Comparison of ENCODE assay signal across 11 mouse cellular contexts in the genomic region with DNA sequence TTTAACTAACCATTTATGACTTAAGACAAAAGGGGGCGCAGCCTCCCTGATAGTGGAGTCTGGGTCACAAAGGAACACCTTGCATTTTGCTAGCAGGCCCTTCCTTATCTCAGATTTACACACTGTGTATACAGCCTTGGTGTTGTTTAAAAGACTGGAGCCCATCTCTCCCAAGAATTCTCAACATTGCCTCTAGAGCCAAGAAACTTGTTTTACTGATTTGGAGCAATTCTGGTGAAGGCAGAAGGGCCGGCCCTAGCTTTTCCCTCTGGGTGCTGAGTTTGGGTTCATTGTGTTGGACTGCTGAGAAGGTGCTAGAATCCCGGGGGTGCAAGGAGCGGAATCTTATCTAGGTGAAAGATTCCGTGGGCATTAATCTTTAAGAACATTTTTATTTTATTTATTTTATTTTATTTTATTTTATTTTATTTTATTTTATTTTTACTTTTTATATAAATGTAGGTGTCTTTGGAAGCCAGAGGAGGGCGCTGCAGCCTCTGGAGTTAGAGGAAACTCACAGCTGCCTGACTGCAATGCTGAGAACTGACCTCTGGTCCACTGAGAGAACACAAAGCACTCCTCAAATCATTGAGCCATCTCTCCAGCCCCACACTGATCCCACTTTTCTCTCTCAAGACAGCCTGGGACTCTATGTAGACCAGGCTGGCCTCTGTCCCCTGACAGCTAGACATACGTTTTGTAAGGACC. TPM values are rescaled to one million over a fixed set of nuclear protein-coding genes. Genes with fewer than 3 reads are reported as not detected.
DNase-seq lines count a peak whose midpoint lies in the region; ATAC-seq and TF ChIP-seq lines count a peak whose summit lies in the region.
"Had no signal": no experiment of that assay in that cellular context is flagged by ENCODE, and none has a peak within 500 bp of the region (broad histone marks: within the 10 kb centered on the region; RNA-seq: fewer than 3 reads in every experiment).

No protein-coding gene starts in this region.

- H3K27me3 ChIP-seq in kidney, embryonic 14.5 days (ENCODE audit: control insufficient read depth, insufficient read depth, low read length): no peaks in the 10 kb centered on the region
- H3K27me3 ChIP-seq in intestine, embryonic 16.5 days (replicated peaks; ENCODE audit: control insufficient read depth, insufficient read depth, low read length): no peaks in the 10 kb centered on the region
- no peaks in the 10 kb centered on the region for H3K27me3 ChIP-seq in stomach, postnatal 0 days (ENCODE audit: control insufficient read depth, insufficient read depth, low read length)
- H3K27me3 ChIP-seq in forebrain, embryonic 10.5 days (ENCODE audit: poor library complexity, severe bottlenecking): no peaks in the 10 kb centered on the region

- DNase-seq in kidney, postnatal 25 days: no peak
- DNase-seq in retina, embryonic 14.5 days (ENCODE audit: low spot score): peak; percentile 28
- no peak for DNase-seq in retina, postnatal 1 day
- no peak for DNase-seq in stomach, postnatal 0 days (ENCODE audit: low spot score)
- DNase-seq in left cerebral cortex, adult 18-20 months (ENCODE audit: low spot score in 2 of 2): no peak
- DNase-seq in forebrain, embryonic 10.5 days (ENCODE audit: extremely low spot score, low spot score): no peak
- DNase-seq: gastrocnemius, postnatal 36 days had no signal

- peak; percentile 48 for TF ChIP-seq CTCF in stomach, postnatal 0 days (IDR thresholded peaks at IDR 0.05; ENCODE audit: low read depth)

- peak overlapping the region; percentile 68 for H3K27ac ChIP-seq in kidney, embryonic 14.5 days (ENCODE audit: low read depth, low read length)
- H3K27ac ChIP-seq in intestine, embryonic 16.5 days (ENCODE audit: low read length): peak overlapping the region; percentile 44
- peak overlapping the region; percentile 76 for H3K27ac ChIP-seq in stomach, postnatal 0 days (replicated peaks)
- no peak overlapping the region for H3K27ac ChIP-seq in forebrain, embryonic 10.5 days
- H3K27ac ChIP-seq: forebrain, embryonic 12.5 days had no signal

- no peaks in the 10 kb centered on the region for H3K36me3 ChIP-seq in kidney, embryonic 14.5 days (ENCODE audit: control insufficient read depth, insufficient read depth, low read length)
- no peaks in the 10 kb centered on the region for H3K36me3 ChIP-seq in intestine, embryonic 16.5 days (ENCODE audit: control insufficient read depth, insufficient read depth, low read length)
- no peaks in the 10 kb centered on the region for H3K36me3 ChIP-seq in stomach, postnatal 0 days (ENCODE audit: control insufficient read depth, insufficient read depth, low read length)
- no peaks in the 10 kb centered on the region for H3K36me3 ChIP-seq in forebrain, embryonic 10.5 days (replicated peaks)
- H3K36me3 ChIP-seq: forebrain, embryonic 12.5 days had no signal

- no peak overlapping the region for H3K9ac ChIP-seq in kidney, embryonic 14.5 days (ENCODE audit: low read depth, low read length)
- H3K9ac ChIP-seq in intestine, embryonic 16.5 days (ENCODE audit: low read depth, low read length): no peak overlapping the region
- H3K9ac ChIP-seq in stomach, postnatal 0 days (ENCODE audit: low read length): no peak overlapping the region
- H3K9ac ChIP-seq: forebrain, embryonic 12.5 days had no signal

- no peak overlapping the region for H3K4me2 ChIP-seq in kidney, embryonic 14.5 days (replicated peaks; ENCODE audit: low read depth, low read length)
- H3K4me2 ChIP-seq in intestine, embryonic 16.5 days (ENCODE audit: low read depth, low read length): no peak overlapping the region
- H3K4me2 ChIP-seq in stomach, postnatal 0 days (replicated peaks; ENCODE audit: low read depth): no peak overlapping the region
- H3K4me2 ChIP-seq: forebrain, embryonic 12.5 days had no signal

- no peak overlapping the region for H3K4me3 ChIP-seq in kidney, embryonic 14.5 days (ENCODE audit: low read length)
- H3K4me3 ChIP-seq in intestine, embryonic 16.5 days (ENCODE audit: low read length): no peak overlapping the region
- no peak overlapping the region for H3K4me3 ChIP-seq in stomach, postnatal 0 days (ENCODE audit: low read depth, low read length)
- H3K4me3 ChIP-seq in forebrain, embryonic 10.5 days: no peak overlapping the region
- H3K4me3 ChIP-seq: forebrain, embryonic 12.5 days had no signal

- 82% methylated on average over 7 of the region's 7 CpGs for WGBS in kidney, embryonic 14.5 days
- WGBS in intestine, embryonic 16.5 days: 67% methylated on average over 7 of the region's 7 CpGs
- WGBS in stomach, postnatal 0 days: 61% methylated on average over 7 of the region's 7 CpGs
- WGBS in forebrain, embryonic 10.5 days: 83% methylated on average over 7 of the region's 7 CpGs

- no peaks in the 10 kb centered on the region for H3K9me3 ChIP-seq in kidney, embryonic 14.5 days (ENCODE audit: control insufficient read depth, low read length)
- no peaks in the 10 kb centered on the region for H3K9me3 ChIP-seq in intestine, embryonic 16.5 days (ENCODE audit: control insufficient read depth, low read length)
- H3K9me3 ChIP-seq in stomach, postnatal 0 days (ENCODE audit: control insufficient read depth, low read length): no peaks in the 10 kb centered on the region
- H3K9me3 ChIP-seq in forebrain, embryonic 10.5 days: peaks cover 4% of the 10 kb centered on the region
- H3K9me3 ChIP-seq: forebrain, embryonic 12.5 days had no signal

- TF ChIP-seq EP300 in stomach, postnatal 0 days (optimal IDR thresholded peaks at IDR 0.05): no peak

- ATAC-seq in kidney, embryonic 14.5 days (ENCODE audit: low FRiP score, low TSS enrichment): no peak
- 0 out of 2 replicates have a peak, but pooled peaks have one; percentile 1 for ATAC-seq in intestine, embryonic 16.5 days
- no peak for ATAC-seq in stomach, postnatal 0 days (ENCODE audit: low FRiP score, low TSS enrichment)
- ATAC-seq: inflammation-experienced regulatory T-cells, adult 6 months had no signal

- peaks cover 24% of the 10 kb centered on the region; the same call in 1 of the 2 replicates for H3K4me1 ChIP-seq in kidney, embryonic 14.5 days (ENCODE audit: control insufficient read depth, insufficient read depth, low read length)
- H3K4me1 ChIP-seq in intestine, embryonic 16.5 days (ENCODE audit: control insufficient read depth, insufficient read depth, low read length): peaks cover 30% of the 10 kb centered on the region
- H3K4me1 ChIP-seq in stomach, postnatal 0 days (replicated peaks; ENCODE audit: control insufficient read depth, insufficient read depth): 0 out of 2 replicates have a peak, but pooled peaks cover 2% of the 10 kb centered on the region
- H3K4me1 ChIP-seq in forebrain, embryonic 10.5 days: peaks cover 42% of the 10 kb centered on the region

RNA-seq across cellular contexts. Expression of a gene that starts 26.3 kb away (rescaled TPM):
- 8.8 and 13.2 TPM in 2 replicates for polyA plus RNA-seq in kidney, embryonic 14.5 days (2014; fragmentation: Nextera tagmentation; extraction: Ambion mirVana)
- 18.2 TPM in 2 replicates for polyA plus RNA-seq in intestine, embryonic 16.5 days (2015; fragmentation: Nextera tagmentation; extraction: Ambion mirVana)
- 22.5 and 23.9 TPM in 2 replicates for polyA plus RNA-seq in stomach, postnatal 0 days (2015; fragmentation: Nextera tagmentation; extraction: Ambion mirVana)
- total RNA-seq in left cerebral cortex, adult 18-20 months (2021): 10 to 100 TPM in 1 of 2 experiments, 1 to 10 TPM in 1; 8.0 to 12.6 TPM
- polyA plus RNA-seq in forebrain, embryonic 10.5 days (2016; fragmentation: Nextera tagmentation; extraction: Ambion mirVana): 1.0 and 1.1 TPM in 2 replicates
- polyA plus RNA-seq: inflammation-experienced regulatory T-cells, adult 6 months had no signal
